Comparison of ENCODE assay signal across 15 mouse cellular contexts in the genomic region with DNA sequence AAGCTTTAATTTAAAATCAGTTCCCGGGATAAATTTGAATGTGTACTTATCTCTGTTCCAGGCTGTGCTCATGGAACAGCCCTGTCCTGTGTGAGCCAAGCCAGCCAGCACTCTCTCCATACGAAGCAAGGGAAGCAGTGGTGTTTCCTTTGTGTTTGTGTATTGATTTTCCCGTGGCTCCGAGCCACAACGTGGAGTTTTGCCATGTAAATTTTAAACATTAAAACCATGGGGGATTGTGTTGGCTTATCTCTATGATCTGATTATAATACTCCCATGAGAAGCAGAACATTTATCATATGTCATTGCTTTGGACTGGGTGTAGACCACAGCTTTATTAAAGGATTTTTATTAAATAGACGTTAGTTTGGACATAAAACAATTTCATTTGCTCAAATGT.
"Had no signal": no experiment of that assay in that cellular context is flagged by ENCODE, and none has a peak within 500 bp of the region (broad histone marks: within the 10 kb centered on the region; RNA-seq: fewer than 3 reads in every experiment).

No protein-coding gene starts in this region.

- ATAC-seq: intestine, embryonic 16.5 days; midbrain, embryonic 15.5 days had no signal

- DNase-seq: kidney, adult 2 months; kidney, postnatal 14 days; right cerebral cortex, postnatal 4 days; spleen, adult 18-20 months; thymus, adult 2 months; thymus, postnatal 36 days had no signal

- H3K4me2 ChIP-seq: kidney, embryonic 15.5 days; limb, embryonic 12.5 days; liver, embryonic 11.5 days; liver, embryonic 15.5 days; midbrain, embryonic 15.5 days; neural tube, embryonic 12.5 days had no signal

- H3K4me1 ChIP-seq: kidney, embryonic 15.5 days; limb, embryonic 12.5 days; liver, embryonic 15.5 days; megakaryocyte, embryonic 14.5 days; midbrain, embryonic 15.5 days had no signal

- H3K36me3 ChIP-seq: kidney, embryonic 15.5 days; limb, embryonic 12.5 days; liver, embryonic 15.5 days; midbrain, embryonic 15.5 days; neural tube, embryonic 12.5 days had no signal

- H3K27me3 ChIP-seq: kidney, embryonic 15.5 days; liver, embryonic 15.5 days; megakaryocyte, embryonic 14.5 days; midbrain, embryonic 15.5 days; neural tube, embryonic 12.5 days had no signal

- H3K27ac ChIP-seq: kidney, embryonic 15.5 days; limb, embryonic 12.5 days; liver, embryonic 15.5 days; macrophage; midbrain, embryonic 15.5 days; neural tube, embryonic 12.5 days had no signal

- H3K4me3 ChIP-seq: kidney, embryonic 15.5 days; limb, embryonic 12.5 days; liver, embryonic 15.5 days; megakaryocyte, embryonic 14.5 days; midbrain, embryonic 15.5 days; neural tube, embryonic 12.5 days had no signal

- H3K9ac ChIP-seq: kidney, embryonic 15.5 days; limb, embryonic 12.5 days; liver, embryonic 15.5 days; midbrain, embryonic 15.5 days; neural tube, embryonic 12.5 days had no signal

- H3K9me3 ChIP-seq: kidney, embryonic 15.5 days; limb, embryonic 12.5 days; liver, embryonic 15.5 days; megakaryocyte, embryonic 14.5 days; midbrain, embryonic 15.5 days; neural tube, embryonic 12.5 days had no signal
